Mouse (Mus musculus) ES-E14 (cell line): ENCODE results near the gene Susd2. TPM values are rescaled to one million over a fixed set of nuclear protein-coding genes. Genes with fewer than 3 reads are reported as not detected.

Experiments
- DNase-seq: peaks from one replicate; pipeline ENCODE4 v3.0.0-alpha.2; 2013; ENCODE audit warnings: low read depth, low spot score
- H3K27ac ChIP-seq: 2 replicates; pipeline ENCODE4 v1.5.1; 2012; ENCODE audit warnings: low read depth, mild to moderate bottlenecking, low read length, moderate library complexity, mixed read lengths; ENCODE audit not compliant: poor library complexity, insufficient read depth, severe bottlenecking
- H3K36me3 ChIP-seq: 2 replicates; pipeline ENCODE4 v1.6.1; 2012; ENCODE audit warnings: mild to moderate bottlenecking, low read length, moderate library complexity, mixed read lengths; ENCODE audit not compliant: control insufficient read depth, poor library complexity, insufficient read depth, severe bottlenecking
- H3K4me1 ChIP-seq, 2 experiments: fragments of 150-350 bp in 1 of 2; sonication (generic) in 1 of 2; 2 replicates each; pipeline ENCODE4 v1.6.1; 2012; ENCODE audit warnings: low read length in 2 of 2, mild to moderate bottlenecking in 1 of 2, mixed read lengths in 1 of 2; ENCODE audit not compliant: control insufficient read depth in 2 of 2, insufficient read depth in 2 of 2, poor library complexity in 1 of 2
- H3K4me3 ChIP-seq, 2 experiments: fragments of 150-350 bp in 1 of 2; sonication (generic) in 1 of 2; 2 replicates each; pipeline ENCODE4 v1.5.1; 2012; ENCODE audit warnings: low read length in 2 of 2, low read depth in 1 of 2, mild to moderate bottlenecking in 1 of 2, mixed read lengths in 1 of 2; ENCODE audit not compliant: insufficient read depth in 1 of 2, poor library complexity in 1 of 2, severe bottlenecking in 1 of 2
- H3K9ac ChIP-seq: 2 replicates; pipeline ENCODE4 v1.6.1; 2012; ENCODE audit warnings: low read depth, mild to moderate bottlenecking, low read length, mixed read lengths; ENCODE audit not compliant: poor library complexity, insufficient read depth, severe bottlenecking
- H3K9me3 ChIP-seq: fragments of 150-350 bp; sonication (generic); 2 replicates; pipeline ENCODE4 v1.6.1; 2012; ENCODE audit warnings: low read depth, mild to moderate bottlenecking, low read length; ENCODE audit not compliant: control insufficient read depth, insufficient read depth
- CHD2 ChIP-seq: IDR thresholded peaks from 2 replicates; pipeline ENCODE4 v1.6.1; 2014; ENCODE audit warnings: mild to moderate bottlenecking, low read depth, low read length, inconsistent platforms
- HCFC1 ChIP-seq: IDR thresholded peaks from 2 replicates; pipeline ENCODE4 v1.6.1; 2012; ENCODE audit warnings: low read length, inconsistent platforms, borderline replicate concordance; ENCODE audit not compliant: insufficient read depth
- MAFK ChIP-seq: IDR thresholded peaks from 2 replicates; pipeline ENCODE4 v1.6.1; 2014; ENCODE audit warnings: mild to moderate bottlenecking, low read depth, low read length, inconsistent platforms; ENCODE audit not compliant: insufficient read depth
- ZC3H11A ChIP-seq: IDR thresholded peaks from 2 replicates; pipeline ENCODE4 v1.6.1; 2012; ENCODE audit warnings: low read depth, mild to moderate bottlenecking, inconsistent platforms, low read length, borderline replicate concordance
- ZNF384 ChIP-seq: IDR thresholded peaks from 2 replicates; pipeline ENCODE4 v1.6.1; 2012; ENCODE audit warnings: low read depth, low read length, inconsistent platforms
- in situ Hi-C, 2 experiments: fragments of 600-800 bp; cut with MboI; formaldehyde crosslinking; loops; one replicate each; pipeline ENCODE4 v1.15.1; 2025; ENCODE audit warnings: low sequenced_read_pairs in 2 of 2, inconsistent platforms in 1 of 2; ENCODE audit not compliant: unreplicated experiment in 2 of 2
- total RNA-seq: library from RNA; depleted of rRNA; stranded (reverse); fragments of 300-350 nt; gene quantifications from 2 replicates; pipeline ENCODE4 v1.2.3, GENCODE M21; 2012

Susd2 gene
- total RNA-seq, 1 experiment = 10.4 TPM

DNA sequence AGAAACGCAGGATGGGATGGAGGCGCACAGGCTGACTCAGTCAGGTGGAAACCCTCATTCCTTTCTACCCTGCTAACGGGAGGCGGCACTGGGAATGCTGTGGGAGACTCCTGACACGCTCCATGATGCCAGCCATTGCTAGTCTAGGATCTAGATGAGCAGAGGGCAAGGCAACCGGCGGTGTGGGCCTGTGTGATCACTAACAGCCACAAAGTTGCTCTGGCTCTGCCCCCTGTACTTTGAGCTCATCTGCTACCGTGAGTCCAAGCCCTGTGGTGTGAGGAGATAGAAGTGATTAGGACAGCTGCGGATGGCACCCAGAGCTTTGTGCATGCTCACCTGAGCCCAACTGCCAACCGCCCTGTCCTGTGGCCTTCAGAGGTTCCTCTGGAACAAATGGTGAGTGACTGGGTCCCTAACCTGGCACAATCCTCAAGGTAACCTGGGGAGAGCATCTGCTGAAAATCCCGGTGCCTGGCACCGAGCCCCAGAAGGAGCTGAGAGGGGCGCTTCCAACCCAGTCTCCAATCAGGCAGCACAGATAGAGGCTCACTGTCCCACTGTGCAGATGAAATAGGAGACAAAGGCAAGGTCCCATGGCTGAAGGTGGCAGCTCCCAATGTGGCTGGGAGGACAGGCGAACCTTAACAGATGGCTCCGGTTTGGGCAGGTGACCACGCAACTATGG is 7.7 kb upstream of the Susd2 start:
- in situ Hi-C loops = no loop called here
- no peak overlapping the region for H3K4me3 ChIP-seq
- TF ChIP-seq ZC3H11A (no peak), CHD2 (no peak), MAFK (no peak), ZNF384 (no peak)

GRCm38 (mm10) chr10:75650306-75650902 is 6.6 kb upstream of the Susd2 start:
- Histone ChIP-seq H3K9ac (no peak overlapping the region), H3K9me3 (no peaks in the 10 kb centered on the region), H3K27ac (peak overlapping the region; percentile 99), H3K4me1 (peaks cover 20 to 35% of the 10 kb centered on the region in 2 experiments), H3K4me3 (no peak overlapping the region), H3K36me3 (peaks cover 51% of the 10 kb centered on the region)
- TF ChIP-seq HCFC1 = no peak
- no peak for TF ChIP-seq MAFK
- TF ChIP-seq CHD2 = no peak
- no peak for TF ChIP-seq ZNF384
- no peak for TF ChIP-seq ZC3H11A
- in situ Hi-C loops = no loop called here
- DNase-seq = no peak

More for the DNA sequence above, 7.7 kb upstream of the Susd2 start:
- Histone ChIP-seq H3K27ac (peak overlapping the region; percentile 20; the same call in 1 of the 2 replicates), H3K9me3 (no peaks in the 10 kb centered on the region), H3K36me3 (peaks cover 60% of the 10 kb centered on the region), H3K9ac (no peak overlapping the region), H3K4me1 (peaks cover 20 to 35% of the 10 kb centered on the region in 2 experiments)
- no peak for DNase-seq

DNA sequence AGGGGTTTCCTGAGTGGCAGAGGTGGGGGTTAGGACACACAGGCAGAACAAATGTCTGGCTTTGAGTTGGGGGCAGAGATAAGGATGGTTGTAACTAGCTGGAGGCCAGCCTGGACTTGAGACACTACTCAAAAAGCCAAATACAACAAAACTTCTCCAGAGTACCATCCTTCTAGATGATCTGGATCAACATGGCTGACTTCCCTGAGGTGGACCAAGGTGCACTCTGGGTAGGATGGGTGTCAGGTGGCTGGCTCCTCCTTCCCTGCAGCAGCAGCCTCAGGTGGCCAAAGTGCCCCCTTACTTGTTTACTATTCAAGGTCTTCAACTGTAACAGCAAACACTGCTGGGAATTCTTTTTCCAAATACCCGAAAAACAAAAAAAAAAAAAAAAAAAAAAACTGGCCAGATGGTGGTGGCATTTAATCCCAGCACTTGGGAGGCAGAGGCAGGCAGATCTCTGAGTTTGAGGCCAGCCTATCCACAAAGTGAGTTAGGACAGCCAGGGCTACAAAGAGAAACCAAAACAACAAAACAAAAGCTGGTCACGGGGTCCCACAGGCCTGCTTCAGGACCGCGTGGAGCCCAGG is 5.7 kb upstream of the Susd2 start:
- Histone ChIP-seq H3K9ac (peak overlapping the region; percentile 65), H3K27ac (peak overlapping the region; percentile 99), H3K9me3 (no peaks in the 10 kb centered on the region), H3K4me3 (peak overlapping the region in 1 of 2 experiments; percentile 10; a peak in 2 of 4 replicates), H3K36me3 (peaks cover 43% of the 10 kb centered on the region), H3K4me1 (peaks cover 20 to 37% of the 10 kb centered on the region in 2 experiments)
- no peak for DNase-seq
- TF ChIP-seq ZNF384 (peak; percentile 94), MAFK (no peak)
- in situ Hi-C loops = no loop called here

- Histone ChIP-seq H3K36me3 (peaks cover 43% of the 10 kb centered on the region), H3K27ac (peak overlapping the region; percentile 99), H3K9ac (peak overlapping the region; percentile 65), H3K4me3 (peak overlapping the region; percentile 10 to 22; a peak in 3 of 4 replicates), H3K9me3 (no peaks in the 10 kb centered on the region), H3K4me1 (peaks cover 20 to 41% of the 10 kb centered on the region in 2 experiments)
- no peak for TF ChIP-seq MAFK
- TF ChIP-seq CHD2 = no peak; the same call in 1 of the 2 replicates
- no peak for TF ChIP-seq HCFC1
- no peak for TF ChIP-seq ZNF384
- TF ChIP-seq ZC3H11A = no peak
- in situ Hi-C loops = no loop called here
- peak; percentile 71 for DNase-seq
Measured at GRCm38 (mm10) chr10:75649001-75649400, 5.2 kb upstream of the Susd2 start.
